Mouse (Mus musculus) CH12.LX (cell line): ENCODE data around the gene Hmgn5. TPM values are rescaled to one million over a fixed set of nuclear protein-coding genes. Genes with fewer than 3 reads are reported as not detected.

Experiments used
- DNase-seq: peaks from one replicate; pipeline ENCODE4 v3.0.0-alpha.2; 2013; ENCODE audit errors: extremely low read depth
- H3K27ac ChIP-seq: 2 replicates; pipeline ENCODE4 v1.5.1; 2012; ENCODE audit warnings: low read depth, mild to moderate bottlenecking, control low read depth, moderate library complexity; ENCODE audit not compliant: insufficient read depth
- H3K27me3 ChIP-seq: replicated peaks from 2 replicates; pipeline ENCODE3; 2012; ENCODE audit warnings: inconsistent platforms
- H3K36me3 ChIP-seq, 2 experiments: replicated peaks in 1 of 2; 2 replicates each; pipeline versions ENCODE3 to v1.6.1; 2012; ENCODE audit warnings: inconsistent platforms in 1 of 2, low read length in 1 of 2, mild to moderate bottlenecking in 1 of 2, mixed read lengths in 1 of 2, moderate library complexity in 1 of 2; ENCODE audit not compliant: control insufficient read depth in 1 of 2, insufficient read depth in 1 of 2
- H3K4me1 ChIP-seq, 2 experiments: 2 replicates each; pipeline ENCODE4 v1.6.1; 2012; ENCODE audit warnings: inconsistent platforms in 1 of 2, moderate library complexity in 1 of 2; ENCODE audit not compliant: insufficient read depth in 2 of 2, control insufficient read depth in 1 of 2
- H3K4me2 ChIP-seq: 2 replicates; pipeline ENCODE4 v1.6.1; 2012; ENCODE audit warnings: low read depth, mild to moderate bottlenecking, control low read depth; ENCODE audit not compliant: poor library complexity, insufficient read depth, severe bottlenecking
- H3K4me3 ChIP-seq, 3 experiments: fragments of 150-350 bp in 1 of 3; sonication (generic) in 1 of 3; replicated peaks in 1 of 3; 2 replicates each; pipeline versions ENCODE3 to v1.5.1; 2011 to 2012; ENCODE audit warnings: low read depth in 2 of 3, low read length in 2 of 3, mild to moderate bottlenecking in 2 of 3, moderate library complexity in 2 of 3, control low read depth in 1 of 3, improper control_type of control experiment in 1 of 3, inconsistent platforms in 1 of 3, mixed read lengths in 1 of 3; ENCODE audit not compliant: poor library complexity in 1 of 3
- H3K79me2 ChIP-seq: replicated peaks from 2 replicates; pipeline ENCODE4 v1.6.1; 2012; ENCODE audit warnings: mild to moderate bottlenecking, moderate library complexity; ENCODE audit not compliant: control insufficient read depth, poor library complexity, insufficient read depth, severe bottlenecking; ENCODE audit errors: extremely low read depth
- H3K9ac ChIP-seq: 2 replicates; pipeline ENCODE4 v1.6.1; 2012; ENCODE audit warnings: low read depth, mild to moderate bottlenecking, control low read depth, moderate library complexity; ENCODE audit not compliant: insufficient read depth
- H3K9me3 ChIP-seq: replicated peaks from 2 replicates; pipeline ENCODE3; 2012; ENCODE audit warnings: low read length, inconsistent platforms, mixed read lengths
- BHLHE40 ChIP-seq: IDR thresholded peaks from 2 replicates; pipeline ENCODE4 v1.6.1; 2011; ENCODE audit warnings: mild to moderate bottlenecking, low read depth, low read length, improper control_type of control experiment
- CHD2 ChIP-seq: IDR thresholded peaks from 2 replicates; pipeline ENCODE4 v1.6.1; 2011; ENCODE audit warnings: low read length, improper control_type of control experiment
- CTCF ChIP-seq, 2 experiments: IDR thresholded peaks in 1 of 2; conservative IDR thresholded peaks in 1 of 2; 2 replicates each; pipeline ENCODE4 v1.5.1; 2011 to 2012; ENCODE audit warnings: low read depth in 2 of 2, low read length in 2 of 2, improper control_type of control experiment in 1 of 2, inconsistent platforms in 1 of 2, mild to moderate bottlenecking in 1 of 2, moderate library complexity in 1 of 2
- ELF1 ChIP-seq: IDR thresholded peaks from 2 replicates; pipeline ENCODE4 v1.6.1; 2014; ENCODE audit warnings: low read depth, mild to moderate bottlenecking, inconsistent platforms, low read length, improper control_type of control experiment
- EP300 ChIP-seq: IDR thresholded peaks from 2 replicates; pipeline ENCODE4 v1.6.1; 2011; ENCODE audit warnings: low read length, improper control_type of control experiment
- ETS1 ChIP-seq: conservative IDR thresholded peaks from 2 replicates; pipeline ENCODE4 v1.6.1; 2012; ENCODE audit warnings: low read depth, mild to moderate bottlenecking, inconsistent platforms, low read length, improper control_type of control experiment, moderate library complexity
- GABPA ChIP-seq: IDR thresholded peaks from 2 replicates; pipeline ENCODE4 v1.6.1; 2012; ENCODE audit warnings: low read depth, low read length, improper control_type of control experiment, inconsistent platforms; ENCODE audit not compliant: insufficient replicate concordance
- IRF4 ChIP-seq: IDR thresholded peaks from 2 replicates; pipeline ENCODE4 v1.6.1; 2014; ENCODE audit warnings: low read depth, mild to moderate bottlenecking, inconsistent platforms, low read length, improper control_type of control experiment
- JUN ChIP-seq: IDR thresholded peaks from 2 replicates; pipeline ENCODE4 v1.6.1; 2011; ENCODE audit warnings: low read depth, mild to moderate bottlenecking, low read length, improper control_type of control experiment, moderate library complexity; ENCODE audit not compliant: insufficient read depth
- MXI1 ChIP-seq: IDR thresholded peaks from 2 replicates; pipeline ENCODE4 v1.6.1; 2011; ENCODE audit warnings: mild to moderate bottlenecking, low read depth, low read length, improper control_type of control experiment
- MYC ChIP-seq: IDR thresholded peaks from 2 replicates; pipeline ENCODE4 v1.6.1; 2011; ENCODE audit warnings: low read depth, mild to moderate bottlenecking, improper control_type of control experiment, low read length
- NRF1 ChIP-seq: IDR thresholded peaks from 2 replicates; pipeline ENCODE4 v1.6.1; 2014; ENCODE audit warnings: low read depth, mild to moderate bottlenecking, inconsistent platforms, low read length, improper control_type of control experiment, moderate library complexity
- POLR2A ChIP-seq: IDR thresholded peaks from 2 replicates; pipeline ENCODE4 v1.6.1; 2011; ENCODE audit warnings: low read depth, mild to moderate bottlenecking, improper control_type of control experiment, low read length
- RCOR1 ChIP-seq: conservative IDR thresholded peaks from 2 replicates; pipeline ENCODE4 v1.6.1; 2012; ENCODE audit warnings: low read depth, mild to moderate bottlenecking, inconsistent platforms, low read length, improper control_type of control experiment
- SIN3A ChIP-seq: IDR thresholded peaks from 2 replicates; pipeline ENCODE4 v1.6.1; 2012; ENCODE audit warnings: low read length, improper control_type of control experiment, inconsistent platforms
- SMC3 ChIP-seq: IDR thresholded peaks from 2 replicates; pipeline ENCODE4 v1.6.1; 2011; ENCODE audit warnings: low read depth, low read length, improper control_type of control experiment
- TBP ChIP-seq: conservative IDR thresholded peaks from 2 replicates; pipeline ENCODE4 v1.6.1; 2011; ENCODE audit warnings: low read depth, low read length, improper control_type of control experiment
- USF1 ChIP-seq: IDR thresholded peaks from 2 replicates; pipeline ENCODE4 v1.6.1; 2014; ENCODE audit warnings: low read depth, mild to moderate bottlenecking, inconsistent platforms, low read length, improper control_type of control experiment
- USF2 ChIP-seq: conservative IDR thresholded peaks from 2 replicates; pipeline ENCODE4 v1.6.1; 2011; ENCODE audit warnings: low read depth, low read length, improper control_type of control experiment
- ZKSCAN1 ChIP-seq: IDR thresholded peaks from 2 replicates; pipeline ENCODE4 v1.6.1; 2012; ENCODE audit warnings: low read depth, inconsistent platforms, low read length, improper control_type of control experiment, borderline replicate concordance
- ZNF384 ChIP-seq: IDR thresholded peaks from 2 replicates; pipeline ENCODE4 v1.6.1; 2012; ENCODE audit warnings: low read depth, low read length, improper control_type of control experiment, inconsistent platforms
- dilution Hi-C: fragments of 300-500 bp; cut with MboI; formaldehyde crosslinking; loops from 2 replicates; pipeline ENCODE4 v1.14.3; 2020; ENCODE audit warnings: low sequenced_read_pairs; ENCODE audit not compliant: extremely low pct_unique_long_range_greater_than_20kb, extremely low pct_ligation_motif_present
- in situ Hi-C: fragments of 300-500 bp; cut with MboI; formaldehyde crosslinking; loops from 3 replicates; pipeline ENCODE4 v1.14.3; 2019; ENCODE audit warnings: low sequenced_read_pairs, low pct_ligation_motif_present, low pct_unique_long_range_greater_than_20kb, mixed read lengths
- polyA plus RNA-seq: library from polyadenylated mRNA; unstranded; fragments of >175 nt; gene quantifications from 2 replicates; pipeline ENCODE4 v1.2.1, GENCODE M21; 2012; ENCODE audit warnings: low read depth; ENCODE audit not compliant: insufficient read length
- total RNA-seq, 2 experiments: library from RNA; depleted of rRNA; stranded (reverse); fragments of 300-350 nt in 1 of 2; fragments of >200 nt in 1 of 2; gene quantifications; 2 replicates each; pipeline ENCODE4 v1.2.3; 2012 to 2014

The Hmgn5 gene
- total and polyA plus RNA-seq, 3 experiments = 8.2 to 116 (median 9.6) TPM

DNA sequence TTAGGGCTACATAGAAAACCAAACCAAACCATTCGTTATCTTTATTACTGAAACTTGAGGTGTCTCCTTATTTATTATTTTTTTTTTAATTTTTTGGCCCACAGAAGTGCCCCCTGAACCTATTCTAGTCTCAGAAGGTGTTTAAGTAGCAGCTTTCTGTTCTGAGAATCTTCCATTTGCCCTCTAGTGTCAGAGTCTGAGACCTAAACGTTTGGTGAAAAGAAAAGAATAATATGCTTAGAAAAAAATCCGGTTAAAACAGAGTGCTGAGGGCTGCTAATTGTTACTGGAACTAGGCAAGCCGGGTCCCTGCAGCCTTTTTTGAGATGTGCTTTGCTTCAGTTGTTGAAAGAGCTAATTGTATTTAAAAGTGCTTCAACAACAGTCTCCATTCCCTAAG is 962 bp upstream of the Hmgn5 start:
- H3K4me2 ChIP-seq = peak overlapping the region; percentile 44; the same call in 1 of the 2 replicates
- in situ Hi-C loops (loop anchor here (5.0 kb wide), 1 partner anchor 63 kb away; no protein-coding TSS in a partner anchor), dilution Hi-C loops (no loop called here)
- peak overlapping the region; percentile 90 for H3K9ac ChIP-seq
- no peaks in the 10 kb centered on the region for H3K27me3 ChIP-seq
- H3K27ac ChIP-seq = no peak overlapping the region
- peak; percentile 26 for DNase-seq
- peak overlapping the region in 2 of 3 experiments; percentile 46 to 56 for H3K4me3 ChIP-seq
- peaks cover 9% of the 10 kb centered on the region for H3K79me2 ChIP-seq
- TF ChIP-seq TBP (no peak), NRF1 (no peak), ELF1 (no peak), ZKSCAN1 (no peak), IRF4 (no peak), MXI1 (no peak), CTCF (conservative IDR thresholded peaks at IDR 0.05 in 1 of 2, IDR thresholded peaks at IDR 0.05 in 1 of 2; ENCODE audit: low read depth in 2 of 2, low read length in 2 of 2) (no peak; a peak in 1 of 4 replicates), GABPA (no peak)
- peaks cover 0 to 6% of the 10 kb centered on the region in 2 experiments; a peak in 1 of 4 replicates for H3K4me1 ChIP-seq
- H3K36me3 ChIP-seq = no peaks in the 10 kb centered on the region
- no peaks in the 10 kb centered on the region for H3K9me3 ChIP-seq

- H3K27me3 ChIP-seq = no peaks in the 10 kb centered on the region
- peak overlapping the region; percentile 67 for H3K4me2 ChIP-seq
- peak; percentile 42 for DNase-seq
- dilution Hi-C loops (no loop called here), in situ Hi-C loops (loop anchor here (5.0 kb wide), 1 partner anchor 64 kb away; no protein-coding TSS in a partner anchor)
- no peaks in the 10 kb centered on the region for H3K36me3 ChIP-seq
- peak overlapping the region; percentile 46 to 67 (median 56) for H3K4me3 ChIP-seq
- TF ChIP-seq CTCF (conservative IDR thresholded peaks at IDR 0.05 in 1 of 2, IDR thresholded peaks at IDR 0.05 in 1 of 2; ENCODE audit: low read depth in 2 of 2, low read length in 2 of 2) = peak in 1 of 2 experiments; percentile 28; a peak in 2 of 4 replicates
- TF ChIP-seq ETS1 = no peak
- TF ChIP-seq GABPA = no peak
- peak overlapping the region; percentile 48; the same call in 1 of the 2 replicates for H3K27ac ChIP-seq
- H3K79me2 ChIP-seq = peaks cover 9% of the 10 kb centered on the region
- peak overlapping the region; percentile 90 for H3K9ac ChIP-seq
- no peaks in the 10 kb centered on the region for H3K9me3 ChIP-seq
- peaks cover 0 to 6% of the 10 kb centered on the region in 2 experiments; a peak in 1 of 4 replicates for H3K4me1 ChIP-seq
Observed at GRCm38 (mm10) chrX:109013686-109014085, 482 bp upstream of the Hmgn5 start.

DNA sequence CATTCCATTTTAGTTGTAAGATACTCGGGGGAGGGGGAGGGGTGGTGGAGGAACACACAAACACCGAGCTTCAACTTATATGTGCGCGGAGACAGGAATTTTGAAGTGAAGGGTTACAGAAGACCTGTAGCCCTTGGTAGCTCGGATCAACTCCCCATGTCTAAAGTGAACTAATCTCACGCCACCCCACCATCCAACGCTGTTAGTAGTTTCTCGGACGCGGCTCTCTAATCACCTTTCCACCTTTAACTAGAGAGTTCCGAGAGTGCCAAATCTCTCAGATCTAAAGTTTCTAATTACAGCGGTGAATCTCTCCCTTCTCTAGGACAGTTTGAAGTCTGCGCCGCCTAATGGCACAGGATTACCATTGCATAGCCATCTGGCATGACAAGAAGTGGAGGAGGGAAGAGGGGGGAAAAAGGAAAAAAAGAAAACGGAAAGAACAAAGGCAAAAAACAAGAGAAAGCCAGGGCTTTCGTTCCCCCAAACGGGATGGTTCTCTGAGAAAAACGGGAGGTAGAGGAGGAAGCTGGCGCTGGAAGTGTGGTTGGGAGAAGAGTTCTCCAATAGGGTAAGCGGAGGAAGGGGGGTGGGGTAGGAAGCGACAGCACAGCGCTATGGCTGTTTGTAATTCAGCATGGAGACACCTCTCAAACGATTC is 703 bp downstream of the Hmgn5 start:
- Histone ChIP-seq H3K27me3 (no peaks in the 10 kb centered on the region), H3K36me3 (peaks cover under 1 to 1% of the 10 kb centered on the region in 2 experiments), H3K4me2 (peak overlapping the region; percentile 36; the same call in 1 of the 2 replicates), H3K9ac (peak overlapping the region; percentile 72; the same call in 1 of the 2 replicates), H3K9me3 (no peaks in the 10 kb centered on the region), H3K4me3 (peak overlapping the region; percentile 50 to 63 (median 56)), H3K4me1 (peaks cover 0 to 6% of the 10 kb centered on the region in 2 experiments; a peak in 1 of 4 replicates), H3K27ac (0 out of 2 replicates have a peak overlapping the region, but pooled peaks have one; percentile 5), H3K79me2 (peaks cover 9% of the 10 kb centered on the region)
- DNase-seq = peak; percentile 70
- TF ChIP-seq POLR2A = no peak
- no peak for TF ChIP-seq EP300
- TF ChIP-seq MYC = no peak
- no peak for TF ChIP-seq RCOR1
- peak; percentile 43 for TF ChIP-seq SIN3A
- TF ChIP-seq USF1 = no peak
- TF ChIP-seq USF2 = no peak
- no peak for TF ChIP-seq JUN
- no peak for TF ChIP-seq ZNF384
- TF ChIP-seq GABPA = no peak
- peak; percentile 16; the same call in 1 of the 2 replicates for TF ChIP-seq SMC3
- peak in 1 of 2 experiments; percentile 62; a peak in 2 of 4 replicates for TF ChIP-seq CTCF (conservative IDR thresholded peaks at IDR 0.05 in 1 of 2, IDR thresholded peaks at IDR 0.05 in 1 of 2; ENCODE audit: low read depth in 2 of 2, low read length in 2 of 2)
- TF ChIP-seq BHLHE40 = no peak
- peak; percentile 11 for TF ChIP-seq MXI1
- peak; percentile 42; the same call in 1 of the 2 replicates for TF ChIP-seq CHD2
- in situ Hi-C loops (loop anchor here (5.0 kb wide), 1 partner anchor 65 kb away; no protein-coding TSS in a partner anchor), dilution Hi-C loops (no loop called here)
